Mouse (Mus musculus): Measurements from ENCODE around the gene Nrxn1. TPM values are rescaled to one million over a fixed set of nuclear protein-coding genes. Genes with fewer than 3 reads are reported as not detected.
"Not testable (repeated sequence)": the region's sequence is repeated elsewhere in the genome, so short reads cannot be mapped to it uniquely, and the experiment has no call there.

Gene Nrxn1
- polyA plus RNA-seq, 1 experiment from 2014 or later = 222 TPM

GRCm38 (mm10) chr17:90252196-90252595 lies 840.7 kb downstream of the Nrxn1 start:
- no peak overlapping the region for H3K27ac ChIP-seq (ENCODE audit: low read length)
- 42% methylated on average over 1 of the region's 1 CpGs for WGBS

DNA sequence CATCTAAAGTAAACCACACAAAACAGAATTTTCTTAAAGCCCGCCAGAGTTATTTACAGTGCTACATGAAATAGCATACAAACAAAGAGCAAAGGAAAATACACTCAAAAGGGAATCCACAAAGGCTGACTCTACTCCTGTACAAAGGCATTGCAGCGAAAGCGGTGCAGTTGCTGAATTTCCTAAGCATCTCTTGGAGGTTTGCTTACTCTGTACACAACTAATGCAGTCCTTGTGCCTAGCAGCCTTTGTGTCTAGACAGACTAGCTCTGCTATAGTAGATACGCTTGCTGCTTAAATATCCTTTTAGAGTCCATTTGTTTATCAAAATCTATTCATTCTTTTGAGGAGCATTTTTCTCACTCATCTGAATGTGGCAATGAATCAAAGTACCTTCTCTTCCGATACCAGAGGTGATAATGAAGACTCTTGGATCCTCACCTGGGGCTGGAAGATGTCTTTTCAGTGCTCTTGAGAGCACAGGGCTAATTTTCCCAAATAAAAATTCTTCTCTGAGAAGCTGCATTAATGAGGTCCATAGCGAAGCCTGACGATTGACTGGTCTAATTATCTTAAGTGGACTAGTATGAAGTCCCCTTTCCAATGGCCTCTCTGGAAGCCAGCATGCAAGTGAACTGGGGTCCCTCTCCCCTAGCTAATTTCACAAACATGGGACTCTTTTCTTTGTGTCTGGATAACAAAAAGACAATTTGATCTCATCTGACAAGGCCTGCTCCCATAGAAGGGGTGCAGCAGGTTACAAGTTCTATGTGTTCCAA lies 845.6 kb downstream of the Nrxn1 start:
- Histone ChIP-seq H3K4me3 (ENCODE audit: low read depth, low read length) (no peak overlapping the region), H3K27me3 (ENCODE audit: control insufficient read depth, insufficient read depth, low read depth, low read length) (no peaks in the 10 kb centered on the region), H3K36me3 (ENCODE audit: control insufficient read depth, insufficient read depth, low read length) (no peaks in the 10 kb centered on the region), H3K4me2 (ENCODE audit: low read length) (no peak overlapping the region), H3K27ac (ENCODE audit: low read length) (peak overlapping the region; percentile 52; the same call in 1 of the 2 replicates), H3K9ac (ENCODE audit: low read depth, low read length) (no peak overlapping the region), H3K9me3 (replicated peaks; ENCODE audit: control insufficient read depth, low read length, poor library complexity, severe bottlenecking) (no peaks in the 10 kb centered on the region), H3K4me1 (ENCODE audit: control insufficient read depth, insufficient read depth, low read length) (peaks cover 16% of the 10 kb centered on the region)
- 65% methylated on average over 7 of the region's 7 CpGs for whole genome bisulfite sequencing
- ATAC-seq = no peak

More at GRCm38 (mm10) chr17:90252196-90252595, 840.7 kb downstream of the Nrxn1 start:
- Histone ChIP-seq H3K36me3 (ENCODE audit: control insufficient read depth, insufficient read depth, low read length) (no peaks in the 10 kb centered on the region), H3K4me2 (ENCODE audit: low read length) (no peak overlapping the region), H3K27me3 (ENCODE audit: control insufficient read depth, insufficient read depth, low read depth, low read length) (no peaks in the 10 kb centered on the region), H3K9ac (ENCODE audit: low read depth, low read length) (no peak overlapping the region), H3K9me3 (replicated peaks; ENCODE audit: control insufficient read depth, low read length, poor library complexity, severe bottlenecking) (no peaks in the 10 kb centered on the region), H3K4me1 (ENCODE audit: control insufficient read depth, insufficient read depth, low read length) (peaks cover 18% of the 10 kb centered on the region), H3K4me3 (ENCODE audit: low read depth, low read length) (no peak overlapping the region)
- ATAC-seq = no peak

DNA sequence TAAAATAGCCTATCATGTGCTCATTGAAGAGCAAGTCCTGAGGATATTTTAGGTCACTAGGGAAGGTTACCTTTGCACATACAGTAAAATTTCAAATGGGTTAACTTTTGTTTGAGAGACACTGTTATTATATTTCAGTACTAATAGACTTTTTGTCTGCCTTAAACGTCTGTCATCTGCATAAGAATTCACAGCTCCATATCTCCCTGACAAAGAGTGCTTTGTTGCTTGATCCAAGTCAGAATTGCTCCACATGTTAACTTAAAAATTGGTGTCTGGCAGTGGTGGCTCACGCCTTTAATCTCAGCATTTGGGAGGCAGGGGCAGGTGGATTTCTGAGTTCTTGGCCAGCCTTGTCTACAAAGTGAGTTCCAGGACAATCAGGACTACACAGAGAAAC lies 848.5 kb downstream of the Nrxn1 start:
- ATAC-seq = no peak
- 41% methylated on average over 2 of the region's 2 CpGs for WGBS
- Histone ChIP-seq H3K4me3 (ENCODE audit: low read depth, low read length) (no peak overlapping the region), H3K9ac (ENCODE audit: low read depth, low read length) (no peak overlapping the region), H3K27me3 (ENCODE audit: control insufficient read depth, insufficient read depth, low read depth, low read length) (no peaks in the 10 kb centered on the region), H3K27ac (ENCODE audit: low read length) (no peak overlapping the region), H3K4me2 (ENCODE audit: low read length) (no peak overlapping the region), H3K4me1 (ENCODE audit: control insufficient read depth, insufficient read depth, low read length) (peaks cover 8% of the 10 kb centered on the region), H3K9me3 (replicated peaks; ENCODE audit: control insufficient read depth, low read length, poor library complexity, severe bottlenecking) (no peaks in the 10 kb centered on the region), H3K36me3 (ENCODE audit: control insufficient read depth, insufficient read depth, low read length) (no peaks in the 10 kb centered on the region)

DNA sequence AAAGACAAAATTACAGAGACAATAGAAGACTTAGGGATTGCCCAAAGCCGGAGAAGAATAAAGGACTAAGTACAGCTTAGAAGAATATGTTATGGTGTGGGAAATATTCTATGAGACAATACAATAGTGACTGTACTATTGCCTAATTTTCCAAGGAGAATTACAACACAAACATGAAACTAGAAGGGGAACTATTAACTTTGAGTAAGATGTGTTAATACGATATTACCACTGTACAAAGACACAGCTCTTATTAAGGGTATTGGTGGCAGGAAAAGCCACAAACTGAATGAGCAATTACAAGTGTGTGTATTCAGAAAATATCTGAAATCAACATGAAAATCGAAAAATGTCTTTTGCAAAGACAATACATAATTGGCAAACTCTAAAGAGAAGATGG lies 853.9 kb downstream of the Nrxn1 start:
- no peak for ATAC-seq
- 84% methylated on average over 3 of the region's 3 CpGs for WGBS
- H3K4me2 ChIP-seq (ENCODE audit: low read length) = no peak overlapping the region
- no peak overlapping the region for H3K9ac ChIP-seq (ENCODE audit: low read depth, low read length)
- no peak overlapping the region for H3K27ac ChIP-seq (ENCODE audit: low read length)
- H3K4me1 ChIP-seq (ENCODE audit: control insufficient read depth, insufficient read depth, low read length) = no peaks in the 10 kb centered on the region
- no peaks in the 10 kb centered on the region for H3K27me3 ChIP-seq (ENCODE audit: control insufficient read depth, insufficient read depth, low read depth, low read length)
- H3K4me3 ChIP-seq (ENCODE audit: low read depth, low read length) = no peak overlapping the region
- no peaks in the 10 kb centered on the region for H3K9me3 ChIP-seq (replicated peaks; ENCODE audit: control insufficient read depth, low read length, poor library complexity, severe bottlenecking)
- no peaks in the 10 kb centered on the region for H3K36me3 ChIP-seq (ENCODE audit: control insufficient read depth, insufficient read depth, low read length)

DNA sequence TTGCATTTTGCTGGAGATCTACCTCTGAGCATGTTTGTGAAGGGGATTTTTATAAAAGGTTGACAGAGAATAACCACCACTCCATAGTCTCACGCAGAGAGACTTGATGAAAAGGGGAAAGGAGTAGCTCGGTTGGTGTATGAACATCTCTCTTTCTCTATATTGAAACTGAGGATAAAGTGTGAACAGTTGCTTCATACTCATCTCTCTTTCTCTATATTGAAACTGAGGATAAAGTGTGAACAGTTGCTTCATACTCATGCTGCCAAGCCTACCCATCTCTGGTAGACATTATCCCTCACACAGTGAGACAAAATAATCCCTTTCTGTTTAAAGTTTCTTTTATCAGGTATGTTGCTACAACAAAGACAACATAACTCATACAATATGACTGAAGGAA lies 854.4 kb downstream of the Nrxn1 start:
- Histone ChIP-seq H3K36me3 (ENCODE audit: control insufficient read depth, insufficient read depth, low read length) (no peaks in the 10 kb centered on the region), H3K4me2 (ENCODE audit: low read length) (no peak overlapping the region), H3K27me3 (ENCODE audit: control insufficient read depth, insufficient read depth, low read depth, low read length) (no peaks in the 10 kb centered on the region), H3K4me3 (ENCODE audit: low read depth, low read length) (no peak overlapping the region), H3K9me3 (replicated peaks; ENCODE audit: control insufficient read depth, low read length, poor library complexity, severe bottlenecking) (no peaks in the 10 kb centered on the region), H3K4me1 (ENCODE audit: control insufficient read depth, insufficient read depth, low read length) (no peaks in the 10 kb centered on the region), H3K9ac (ENCODE audit: low read depth, low read length) (no peak overlapping the region), H3K27ac (ENCODE audit: low read length) (no peak overlapping the region)
- ATAC-seq = no peak
- WGBS = 98% methylated on average over 2 of the region's 2 CpGs

DNA sequence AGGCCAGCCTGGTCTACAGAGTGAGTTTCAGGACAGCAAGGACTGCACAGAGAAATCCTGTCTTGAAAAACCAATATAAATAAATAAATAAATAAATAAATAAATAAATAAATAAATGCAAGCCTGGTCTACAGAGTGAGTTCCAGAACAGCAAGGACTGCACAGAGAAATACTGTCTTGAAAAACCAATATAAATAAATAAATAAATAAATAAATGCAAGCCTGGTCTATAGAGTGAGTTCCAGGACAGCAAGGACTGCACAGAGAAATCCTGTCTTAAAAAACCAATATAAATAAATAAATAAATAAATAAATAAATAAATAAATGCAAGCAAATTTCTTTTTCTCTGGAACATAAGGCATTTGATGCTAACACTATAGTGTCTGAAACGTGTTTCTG lies 857.2 kb downstream of the Nrxn1 start:
- not testable (repeated sequence) for H3K36me3 ChIP-seq (ENCODE audit: control insufficient read depth, insufficient read depth, low read length); H3K27ac ChIP-seq (ENCODE audit: low read length); H3K9me3 ChIP-seq (replicated peaks; ENCODE audit: control insufficient read depth, low read length, poor library complexity, severe bottlenecking); H3K9ac ChIP-seq (ENCODE audit: low read depth, low read length); H3K4me1 ChIP-seq (ENCODE audit: control insufficient read depth, insufficient read depth, low read length); H3K4me3 ChIP-seq (ENCODE audit: low read depth, low read length); H3K27me3 ChIP-seq (ENCODE audit: control insufficient read depth, insufficient read depth, low read depth, low read length); H3K4me2 ChIP-seq (ENCODE audit: low read length)
- WGBS = 91% methylated on average over 1 of the region's 1 CpGs
- 0 out of 2 replicates have a peak, but pooled peaks have one; percentile 64 for ATAC-seq

DNA sequence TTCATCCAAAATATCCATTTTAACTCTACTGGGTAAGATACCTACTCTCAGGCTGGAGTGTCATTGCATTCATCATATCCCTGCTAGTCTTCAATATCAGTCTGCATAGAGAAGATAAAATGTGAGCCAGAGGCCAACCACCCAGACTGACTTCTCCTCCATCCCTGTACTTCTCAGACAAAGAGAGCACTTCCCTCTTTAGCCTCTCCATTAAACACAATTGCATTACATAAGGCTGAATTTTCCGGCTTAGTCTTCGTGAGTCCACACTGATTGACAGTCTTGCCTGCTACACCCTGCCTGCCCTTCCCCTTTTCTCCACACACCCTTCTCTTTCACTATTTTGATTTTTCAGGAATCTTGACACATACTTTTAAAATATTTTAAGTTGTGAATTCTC lies 858.1 kb downstream of the Nrxn1 start:
- Histone ChIP-seq H3K4me3 (ENCODE audit: low read depth, low read length) (no peak overlapping the region), H3K4me1 (ENCODE audit: control insufficient read depth, insufficient read depth, low read length) (no peaks in the 10 kb centered on the region), H3K27ac (ENCODE audit: low read length) (no peak overlapping the region), H3K4me2 (ENCODE audit: low read length) (no peak overlapping the region), H3K9me3 (replicated peaks; ENCODE audit: control insufficient read depth, low read length, poor library complexity, severe bottlenecking) (no peaks in the 10 kb centered on the region), H3K9ac (ENCODE audit: low read depth, low read length) (no peak overlapping the region), H3K27me3 (ENCODE audit: control insufficient read depth, insufficient read depth, low read depth, low read length) (no peaks in the 10 kb centered on the region), H3K36me3 (ENCODE audit: control insufficient read depth, insufficient read depth, low read length) (no peaks in the 10 kb centered on the region)
- no peak for ATAC-seq
- WGBS = 68% methylated on average over 2 of the region's 2 CpGs

DNA sequence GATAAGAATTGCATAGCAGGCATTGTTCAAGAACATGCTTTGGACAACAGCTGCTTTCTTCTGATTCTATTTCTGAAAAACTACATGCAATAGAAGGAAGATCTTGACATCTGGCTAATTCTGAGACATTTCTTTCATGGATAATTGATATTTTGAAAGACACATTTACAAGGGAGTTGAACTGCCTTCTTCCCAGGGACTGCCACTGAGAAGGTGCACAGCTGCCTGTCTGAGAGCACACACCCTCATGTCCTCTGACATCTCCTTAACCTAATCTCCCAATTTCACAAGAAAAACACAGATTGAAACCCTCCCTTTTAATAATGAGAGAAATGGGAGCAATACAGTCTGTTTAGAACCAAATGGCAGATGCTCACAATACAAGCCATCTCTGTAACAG lies 884.3 kb downstream of the Nrxn1 start:
- no peak for ATAC-seq
- Histone ChIP-seq H3K4me3 (ENCODE audit: low read depth, low read length) (no peak overlapping the region), H3K9me3 (replicated peaks; ENCODE audit: control insufficient read depth, low read length, poor library complexity, severe bottlenecking) (no peaks in the 10 kb centered on the region), H3K36me3 (ENCODE audit: control insufficient read depth, insufficient read depth, low read length) (no peaks in the 10 kb centered on the region), H3K9ac (ENCODE audit: low read depth, low read length) (no peak overlapping the region), H3K27ac (ENCODE audit: low read length) (no peak overlapping the region), H3K4me1 (ENCODE audit: control insufficient read depth, insufficient read depth, low read length) (0 out of 2 replicates have a peak, but pooled peaks cover 2% of the 10 kb centered on the region), H3K27me3 (ENCODE audit: control insufficient read depth, insufficient read depth, low read depth, low read length) (no peaks in the 10 kb centered on the region), H3K4me2 (ENCODE audit: low read length) (no peak overlapping the region)

GRCm38 (mm10) chr17:90207617-90208016 lies 885.3 kb downstream of the Nrxn1 start:
- Histone ChIP-seq H3K27ac (ENCODE audit: low read length) (no peak overlapping the region), H3K4me1 (ENCODE audit: control insufficient read depth, insufficient read depth, low read length) (0 out of 2 replicates have a peak, but pooled peaks cover 2% of the 10 kb centered on the region), H3K9ac (ENCODE audit: low read depth, low read length) (no peak overlapping the region), H3K9me3 (replicated peaks; ENCODE audit: control insufficient read depth, low read length, poor library complexity, severe bottlenecking) (no peaks in the 10 kb centered on the region), H3K27me3 (ENCODE audit: control insufficient read depth, insufficient read depth, low read depth, low read length) (no peaks in the 10 kb centered on the region), H3K36me3 (ENCODE audit: control insufficient read depth, insufficient read depth, low read length) (no peaks in the 10 kb centered on the region), H3K4me2 (ENCODE audit: low read length) (no peak overlapping the region), H3K4me3 (ENCODE audit: low read depth, low read length) (no peak overlapping the region)
- 9% methylated on average over 5 of the region's 5 CpGs for WGBS
- ATAC-seq = peak; percentile 63; the same call in 1 of the 2 replicates
